Mouse (Mus musculus) kidney, adult 8-10 months (tissue): Measurements from ENCODE around the gene Ryk.
A peak's percentile ranks its signal among the peaks of the same experiment; 100 is the strongest.
"Not testable (repeated sequence)": the region's sequence is repeated elsewhere in the genome, so short reads cannot be mapped to it uniquely, and the experiment has no call there.

Source experiments
- DNase-seq, 2 experiments: peaks; one replicate each; pipeline ENCODE4 v3.0.0; 2022

Ryk gene

GRCm38 (mm10) chr9:102907521-102908246 lies 73.0 kb downstream of the Ryk start:
- DNase-seq: no peak

DNA sequence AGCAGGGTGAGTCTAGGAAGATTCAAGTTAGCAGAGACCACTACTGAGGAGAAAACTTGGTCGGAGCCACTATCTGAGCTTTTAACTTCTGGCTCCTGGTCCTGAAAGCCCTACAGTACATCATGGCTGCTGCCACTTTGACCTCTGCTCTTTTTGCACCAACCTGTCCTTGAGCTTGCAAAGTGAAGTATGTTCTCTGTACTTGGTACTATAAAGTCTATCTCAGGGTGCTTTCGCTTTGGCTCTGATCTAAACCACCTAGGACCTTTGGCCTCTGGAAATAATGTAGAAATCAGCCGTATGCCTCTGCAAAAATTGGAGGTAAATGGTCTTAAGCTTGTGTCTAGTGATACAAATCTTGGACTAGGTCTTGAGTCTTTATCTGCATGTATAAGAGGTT lies 76.8 kb downstream of the Ryk start:
- no peak for DNase-seq

DNA sequence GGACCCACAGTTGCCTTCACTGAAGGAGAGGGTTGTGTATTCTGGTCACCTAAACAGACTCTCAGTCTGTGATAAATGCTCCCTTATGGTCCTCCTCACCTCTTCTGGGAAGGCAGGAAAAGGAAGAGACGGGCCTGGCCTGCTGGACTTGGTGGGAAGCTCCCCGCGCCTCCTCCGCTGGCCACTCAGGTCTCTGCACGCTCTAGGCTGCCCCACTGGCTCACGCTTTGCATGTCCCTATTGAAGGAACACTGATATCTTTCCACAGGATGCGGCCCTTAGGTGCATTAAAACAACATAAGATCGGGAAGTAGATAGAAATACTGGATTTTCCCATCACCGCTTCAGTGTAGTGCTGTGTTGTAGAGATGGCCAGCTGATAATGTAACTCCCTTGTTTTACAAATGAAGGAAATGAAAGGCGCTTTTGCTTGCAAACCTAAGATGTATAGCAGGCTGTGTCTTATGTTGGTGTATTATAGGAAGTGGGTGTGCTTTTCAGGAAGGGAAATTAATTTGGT lies 77.9 kb downstream of the Ryk start:
- DNase-seq: no peak

- DNase-seq: not testable (repeated sequence)
These were observed 78.9 kb downstream of the Ryk start for GRCm38 (mm10) chr9:102913597-102913996.

GRCm38 (mm10) chr9:102914583-102914982 lies 79.9 kb downstream of the Ryk start:
- no peak for DNase-seq

GRCm38 (mm10) chr9:102915292-102915854 lies 80.7 kb downstream of the Ryk start:
- DNase-seq: no peak

DNA sequence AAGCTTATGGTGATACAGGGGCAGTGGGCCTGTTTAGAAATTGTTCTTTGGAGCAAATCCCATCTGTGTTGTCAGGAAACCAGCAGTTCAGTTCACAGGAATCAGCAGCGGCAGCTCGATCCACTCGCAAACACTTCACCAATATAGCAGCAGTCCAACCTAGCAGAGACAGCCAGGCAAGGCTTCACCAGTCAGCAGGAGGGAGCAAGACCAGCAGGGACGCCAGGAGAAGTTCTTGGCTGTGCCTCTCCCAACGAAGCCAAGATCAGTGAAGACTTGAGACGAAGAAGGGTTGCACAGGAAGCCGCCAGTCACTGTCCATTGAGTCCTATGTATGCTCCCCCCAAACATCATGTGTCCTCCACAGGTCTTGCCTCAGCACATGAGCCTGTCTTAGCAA lies 81.4 kb downstream of the Ryk start:
- DNase-seq: no peak

GRCm38 (mm10) chr9:102917532-102918129 lies 82.9 kb downstream of the Ryk start:
- DNase-seq: no peak

DNA sequence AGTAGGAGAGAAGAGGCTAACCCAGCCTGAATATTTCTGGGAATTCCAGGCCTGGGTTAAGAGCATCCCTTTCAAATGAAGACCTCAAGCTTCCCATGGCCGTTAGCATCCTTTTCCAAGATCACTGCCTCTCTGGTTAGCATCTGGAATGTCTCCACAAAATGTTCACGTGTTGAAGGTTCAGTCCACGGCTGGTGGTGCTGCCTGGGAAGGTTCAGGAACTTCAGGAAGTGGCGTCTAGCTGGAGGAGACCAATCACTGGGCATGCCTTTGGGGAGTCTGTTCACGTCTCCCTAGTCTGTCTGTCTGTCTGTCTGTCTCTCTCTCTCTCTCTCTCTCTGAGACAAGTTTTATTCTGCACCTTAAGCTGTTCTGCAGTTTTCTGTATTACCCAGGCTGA lies 84.8 kb downstream of the Ryk start:
- no peak for DNase-seq

DNA sequence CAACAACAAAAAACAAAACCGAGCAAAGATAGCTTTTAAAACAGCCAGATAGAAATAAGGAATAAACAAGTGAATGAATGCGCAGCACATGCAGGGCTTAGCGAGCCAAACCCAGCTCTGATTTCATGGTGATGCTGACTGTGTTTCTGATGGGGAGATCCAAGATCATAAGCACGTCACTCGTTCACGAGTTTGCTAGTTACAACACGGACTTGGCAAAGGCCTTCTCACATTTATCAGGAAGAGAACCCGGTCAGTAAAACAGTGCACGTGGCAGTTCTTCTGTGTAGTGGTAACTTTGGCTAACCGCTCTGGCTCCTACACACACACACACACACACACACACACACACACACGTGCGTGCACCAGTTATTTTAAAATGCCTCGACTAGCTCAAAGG lies 87.1 kb downstream of the Ryk start:
- no peak for DNase-seq

- DNase-seq: no peak
These were observed 88.2 kb downstream of the Ryk start for GRCm38 (mm10) chr9:102922866-102923434.

- DNase-seq: no peak
These were observed 89.1 kb downstream of the Ryk start for GRCm38 (mm10) chr9:102923836-102924235.

GRCm38 (mm10) chr9:102924627-102925316 lies 90.1 kb downstream of the Ryk start:
- no peak for DNase-seq

GRCm38 (mm10) chr9:102926137-102926536 lies 91.4 kb downstream of the Ryk start:
- peak; percentile 32 to 68 for DNase-seq

DNA sequence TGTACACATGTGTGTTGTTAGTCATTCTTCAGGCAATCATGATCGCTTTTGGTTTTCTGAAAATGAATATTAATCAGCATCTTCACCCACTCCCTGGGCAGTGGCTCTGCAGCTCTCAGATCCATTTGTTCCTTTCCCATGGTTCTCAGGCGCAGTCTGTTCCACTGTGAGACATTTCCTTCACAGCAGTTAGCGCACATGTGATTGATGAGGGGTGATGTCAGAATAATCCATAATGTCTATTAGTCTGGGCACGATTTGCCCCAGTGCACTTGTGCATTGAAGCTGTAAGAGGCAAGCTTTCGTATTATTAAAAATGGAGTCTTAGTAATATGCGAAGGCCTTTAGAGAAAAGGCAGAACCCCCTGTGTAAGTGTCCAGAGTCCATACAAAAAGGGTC lies 95.1 kb downstream of the Ryk start:
- no peak for DNase-seq

DNA sequence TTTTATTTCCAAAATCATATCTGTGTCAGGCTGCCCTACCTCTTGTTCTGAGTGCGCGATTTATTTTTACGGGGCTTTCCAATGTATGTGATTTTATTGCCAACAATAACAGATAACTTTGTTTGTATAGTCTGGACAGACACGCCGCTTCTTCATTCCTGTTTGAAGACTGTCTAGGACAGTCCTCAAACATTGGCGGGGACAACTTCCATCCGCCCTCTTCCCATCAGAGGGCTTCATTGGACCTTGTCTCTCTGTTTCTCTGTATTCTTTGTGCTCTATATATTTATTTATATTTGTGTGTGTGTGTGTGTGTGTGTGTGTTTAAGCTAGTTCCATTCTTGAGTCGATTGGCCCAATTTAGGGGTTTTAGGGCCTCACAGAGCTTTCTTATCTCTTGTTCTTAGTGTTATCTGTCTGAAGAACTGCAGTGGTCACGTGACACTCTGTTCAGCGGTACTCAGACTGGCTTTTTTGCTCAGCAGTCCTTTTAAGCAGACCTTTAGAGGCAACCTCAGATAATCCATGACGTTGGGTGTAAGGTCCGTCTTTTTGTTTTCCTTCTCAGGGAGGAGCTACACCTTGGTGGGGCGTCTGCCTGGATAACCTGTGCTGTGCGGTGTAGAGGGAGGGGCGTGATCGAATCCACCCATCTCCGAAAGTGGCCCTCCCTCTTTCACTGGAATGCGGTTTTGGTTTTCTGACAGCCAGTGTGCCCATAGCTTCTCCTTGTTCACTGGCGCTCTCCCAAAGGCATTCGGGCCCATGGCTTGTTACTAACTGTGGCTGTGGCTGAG lies 99.4 kb downstream of the Ryk start:
- no peak for DNase-seq

GRCm38 (mm10) chr9:102942221-102942620 lies 107.5 kb downstream of the Ryk start:
- DNase-seq: no peak

GRCm38 (mm10) chr9:102944891-102945290 lies 110.2 kb downstream of the Ryk start:
- no peak for DNase-seq

GRCm38 (mm10) chr9:102946469-102947015 lies 111.8 kb downstream of the Ryk start:
- no peak for DNase-seq

DNA sequence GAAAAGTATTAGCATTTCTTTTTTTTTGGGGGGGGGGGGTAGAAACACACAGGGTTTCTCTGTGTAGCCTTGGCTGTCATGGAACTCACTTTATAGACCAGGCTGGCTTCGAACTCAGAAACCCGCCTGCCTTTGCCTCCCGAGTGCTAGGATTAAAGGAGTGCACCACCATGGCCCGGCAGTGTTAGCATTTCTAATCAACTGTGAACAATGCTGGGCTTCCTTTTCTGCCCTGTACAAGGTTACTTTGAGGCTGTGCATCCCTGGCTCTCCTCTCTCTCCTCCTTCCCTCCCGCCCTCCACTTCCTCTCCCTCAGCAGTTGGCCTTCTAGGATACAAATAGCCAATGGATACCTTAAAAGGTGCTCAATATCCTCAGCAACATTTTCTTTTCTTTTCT lies 114.0 kb downstream of the Ryk start:
- no peak for DNase-seq

- DNase-seq: no peak
These were observed 116.6 kb downstream of the Ryk start for GRCm38 (mm10) chr9:102951091-102951994.
